Mouse (Mus musculus): Measurements from ENCODE around the gene Hnrnpl. TPM values are rescaled to one million over a fixed set of nuclear protein-coding genes. Genes with fewer than 3 reads are reported as not detected.

Hnrnpl gene
- polyA plus RNA-seq, 1 experiment from 2014 or later, result 154 TPM

DNA sequence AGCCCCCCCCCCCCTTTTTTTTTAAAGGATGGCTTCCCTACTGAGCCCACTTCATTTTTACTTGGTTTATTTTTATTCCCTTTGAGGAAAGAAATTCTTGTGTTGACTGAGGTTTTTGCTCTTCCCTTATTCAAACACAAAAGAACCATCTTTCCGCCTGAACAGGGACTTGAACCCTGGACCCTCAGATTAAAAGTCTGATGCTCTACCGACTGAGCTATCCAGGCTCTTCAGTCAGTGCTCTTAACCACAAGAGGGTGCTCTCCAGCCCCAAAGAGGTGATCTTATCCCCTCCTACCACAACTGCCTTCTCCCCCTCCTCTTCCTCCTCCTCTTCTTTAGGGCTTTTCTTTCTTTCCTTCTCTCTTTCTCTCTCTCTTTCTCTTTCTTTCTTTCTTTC, 14.5 kb upstream of the Hnrnpl start:
- peaks cover 4% of the 10 kb centered on the region; the same call in 1 of the 2 replicates for H3K4me1 ChIP-seq (ENCODE audit: insufficient read depth, low read depth, low read length)
- TF ChIP-seq CTCF (IDR thresholded peaks at IDR 0.05) (peak; percentile 55), EP300 (IDR thresholded peaks at IDR 0.05) (no peak)
- H3K9ac ChIP-seq (replicated peaks; ENCODE audit: low read depth), result no peak overlapping the region
- no peak overlapping the region for H3K4me3 ChIP-seq (ENCODE audit: low read depth, low read length)
- no peak overlapping the region for H3K4me2 ChIP-seq (replicated peaks; ENCODE audit: low read depth, low read length)
- DNase-seq (ENCODE audit: low spot score), result peak; percentile 56
- H3K27me3 ChIP-seq (replicated peaks; ENCODE audit: insufficient read depth, low read length), result no peaks in the 10 kb centered on the region
- no peak for ATAC-seq
- no peaks in the 10 kb centered on the region for H3K9me3 ChIP-seq (ENCODE audit: low read length)
- no peak overlapping the region for H3K27ac ChIP-seq (ENCODE audit: low read length)
- H3K36me3 ChIP-seq (ENCODE audit: insufficient read depth, low read length), result no peaks in the 10 kb centered on the region
- 32% methylated on average over 2 of the region's 2 CpGs for WGBS

DNA sequence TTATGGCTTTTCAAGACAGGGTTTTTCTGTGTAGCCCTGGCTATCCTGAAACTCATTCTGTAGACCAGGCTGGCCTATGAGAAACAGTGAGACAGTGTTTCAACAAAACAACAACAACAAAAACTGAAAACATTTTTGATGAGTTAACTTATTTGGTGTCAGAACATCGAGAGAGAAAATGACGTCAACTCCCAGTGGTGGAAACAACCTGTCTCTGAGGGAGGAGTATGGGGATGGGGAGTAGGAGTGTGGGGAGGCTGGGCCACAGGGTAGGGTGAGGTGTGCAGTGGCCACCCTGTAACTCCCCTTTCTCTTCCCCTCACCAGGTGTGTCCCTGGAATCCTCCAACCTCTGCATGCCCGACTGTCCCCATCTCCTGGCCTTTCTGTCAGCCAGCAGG, 13.8 kb upstream of the Hnrnpl start:
- TF ChIP-seq EP300 (IDR thresholded peaks at IDR 0.05) (no peak), CTCF (IDR thresholded peaks at IDR 0.05) (no peak)
- no peak for ATAC-seq
- H3K36me3 ChIP-seq (ENCODE audit: insufficient read depth, low read length), result no peaks in the 10 kb centered on the region
- 60% methylated on average over 3 of the region's 3 CpGs for WGBS
- H3K27ac ChIP-seq (ENCODE audit: low read length), result no peak overlapping the region
- no peak for DNase-seq (ENCODE audit: low spot score)
- no peak overlapping the region for H3K4me3 ChIP-seq (ENCODE audit: low read depth, low read length)
- H3K9me3 ChIP-seq (ENCODE audit: low read length), result no peaks in the 10 kb centered on the region
- peaks cover 4% of the 10 kb centered on the region; the same call in 1 of the 2 replicates for H3K4me1 ChIP-seq (ENCODE audit: insufficient read depth, low read depth, low read length)
- H3K9ac ChIP-seq (replicated peaks; ENCODE audit: low read depth), result no peak overlapping the region
- no peak overlapping the region for H3K4me2 ChIP-seq (replicated peaks; ENCODE audit: low read depth, low read length)
- H3K27me3 ChIP-seq (replicated peaks; ENCODE audit: insufficient read depth, low read length), result no peaks in the 10 kb centered on the region

DNA sequence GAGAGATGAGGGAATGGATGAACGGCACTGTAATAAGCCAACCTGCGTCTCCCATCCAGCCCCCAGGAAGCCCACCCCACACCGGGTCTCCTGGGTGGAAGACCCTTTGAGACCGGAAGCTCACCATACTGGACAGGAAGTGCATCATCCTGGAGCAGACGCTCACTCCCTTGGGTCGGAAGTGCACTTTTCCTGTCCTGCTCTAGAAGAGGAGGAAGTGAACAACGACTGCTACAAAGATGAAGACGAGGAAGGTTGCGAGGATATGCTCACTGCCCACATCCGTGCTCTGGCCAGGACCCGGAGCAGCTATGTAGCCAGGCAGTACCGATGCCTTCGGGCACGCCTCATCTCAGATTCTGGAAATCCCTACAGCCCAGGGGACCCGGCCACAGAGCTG, 12.5 kb upstream of the Hnrnpl start:
- Histone ChIP-seq H3K4me3 (ENCODE audit: low read depth, low read length) (peak overlapping the region; percentile 22), H3K4me2 (replicated peaks; ENCODE audit: low read depth, low read length) (peak overlapping the region; percentile 54), H3K27me3 (replicated peaks; ENCODE audit: insufficient read depth, low read length) (no peaks in the 10 kb centered on the region), H3K36me3 (ENCODE audit: insufficient read depth, low read length) (no peaks in the 10 kb centered on the region), H3K27ac (ENCODE audit: low read length) (peak overlapping the region; percentile 85), H3K9ac (replicated peaks; ENCODE audit: low read depth) (no peak overlapping the region), H3K4me1 (ENCODE audit: insufficient read depth, low read depth, low read length) (peaks cover 4% of the 10 kb centered on the region; the same call in 1 of the 2 replicates), H3K9me3 (ENCODE audit: low read length) (no peaks in the 10 kb centered on the region)
- 48% methylated on average over 15 of the region's 15 CpGs for WGBS
- no peak for TF ChIP-seq CTCF (IDR thresholded peaks at IDR 0.05)
- peak; percentile 78 for TF ChIP-seq EP300 (IDR thresholded peaks at IDR 0.05)
- DNase-seq (ENCODE audit: low spot score) (peak; percentile 63), ATAC-seq (peak; percentile 51)

DNA sequence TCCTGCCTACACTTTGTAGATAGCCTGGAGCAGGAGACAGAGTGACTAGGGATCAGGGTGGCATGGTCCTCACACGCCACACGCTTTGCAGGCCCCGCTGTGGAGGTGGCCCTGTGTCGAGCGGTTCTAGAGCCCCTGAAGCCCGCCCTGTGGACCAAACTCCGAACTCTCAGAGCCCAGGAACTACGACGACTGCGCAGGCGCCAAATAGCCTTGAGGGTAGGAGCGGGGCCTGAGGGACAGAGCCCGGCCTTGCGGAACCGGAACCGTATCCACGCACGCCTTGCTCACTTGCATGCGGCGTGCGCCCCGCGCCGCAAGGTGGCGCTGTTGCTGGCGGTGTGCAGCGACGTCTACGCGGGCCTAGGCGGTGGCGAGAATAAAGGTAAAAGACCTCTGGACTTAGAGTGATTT, 11.8 kb upstream of the Hnrnpl start:
- peak overlapping the region; percentile 54 for H3K4me2 ChIP-seq (replicated peaks; ENCODE audit: low read depth, low read length)
- H3K9ac ChIP-seq (replicated peaks; ENCODE audit: low read depth), result peak overlapping the region; percentile 44
- no peaks in the 10 kb centered on the region for H3K27me3 ChIP-seq (replicated peaks; ENCODE audit: insufficient read depth, low read length)
- H3K4me3 ChIP-seq (ENCODE audit: low read depth, low read length), result peak overlapping the region; percentile 22
- TF ChIP-seq CTCF (IDR thresholded peaks at IDR 0.05) (peak; percentile 100), EP300 (IDR thresholded peaks at IDR 0.05) (no peak)
- ATAC-seq (peak; percentile 88), DNase-seq (ENCODE audit: low spot score) (peak; percentile 93)
- no peaks in the 10 kb centered on the region for H3K36me3 ChIP-seq (ENCODE audit: insufficient read depth, low read length)
- H3K4me1 ChIP-seq (ENCODE audit: insufficient read depth, low read depth, low read length), result peaks cover 4% of the 10 kb centered on the region
- H3K9me3 ChIP-seq (ENCODE audit: low read length), result no peaks in the 10 kb centered on the region
- 13% methylated on average over 31 of the region's 32 CpGs for WGBS
- H3K27ac ChIP-seq (ENCODE audit: low read length), result peak overlapping the region; percentile 85

DNA sequence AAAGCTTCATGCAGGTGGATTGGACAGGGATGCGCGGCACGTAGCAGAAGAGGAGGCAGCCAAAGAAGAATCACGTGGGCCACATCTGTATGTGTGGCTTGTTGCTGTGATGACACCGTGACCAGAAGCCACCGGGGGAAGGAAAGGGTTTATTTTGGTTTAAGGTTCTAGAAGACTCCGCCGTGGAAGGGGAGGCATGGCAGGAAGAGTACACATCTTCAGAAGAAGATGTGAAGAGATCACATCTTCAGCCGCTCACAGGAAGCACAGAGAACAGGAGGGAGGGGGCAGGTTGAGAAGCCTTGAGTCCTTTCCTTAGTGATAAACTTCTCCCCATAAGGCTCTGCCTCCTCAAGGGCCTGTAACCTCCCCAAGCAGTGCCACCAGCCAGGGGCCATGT, 8.3 kb upstream of the Hnrnpl start:
- no peak for TF ChIP-seq EP300 (IDR thresholded peaks at IDR 0.05)
- TF ChIP-seq CTCF (IDR thresholded peaks at IDR 0.05), result no peak
- no peaks in the 10 kb centered on the region for H3K9me3 ChIP-seq (ENCODE audit: low read length)

DNA sequence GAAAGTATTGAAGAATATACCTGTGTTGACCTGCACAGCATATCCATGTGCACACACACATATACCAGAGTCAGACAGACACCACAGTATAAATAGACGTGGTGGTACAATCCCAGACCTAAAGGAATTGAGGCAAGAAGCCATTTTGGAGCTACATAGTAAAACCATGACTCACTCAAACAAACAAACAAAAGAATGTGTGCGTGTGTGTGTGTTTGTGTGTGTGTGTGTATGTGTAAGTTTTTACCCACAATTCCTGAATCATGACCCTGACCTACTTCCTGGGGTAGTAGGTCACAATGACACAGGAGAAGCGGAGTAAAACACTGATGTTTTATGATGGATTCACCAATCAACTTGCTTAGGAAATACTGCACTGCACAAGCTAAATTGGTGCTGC, 6.9 kb upstream of the Hnrnpl start:
- H3K36me3 ChIP-seq (ENCODE audit: insufficient read depth, low read length), result no peaks in the 10 kb centered on the region
- H3K27ac ChIP-seq (ENCODE audit: low read length), result peak overlapping the region; percentile 94
- H3K9me3 ChIP-seq (ENCODE audit: low read length), result no peaks in the 10 kb centered on the region
- DNase-seq (ENCODE audit: low spot score) (peak; percentile 85), ATAC-seq (no peak)
- no peak overlapping the region for H3K4me3 ChIP-seq (ENCODE audit: low read depth, low read length)
- peaks cover 30% of the 10 kb centered on the region for H3K4me1 ChIP-seq (ENCODE audit: insufficient read depth, low read depth, low read length)
- H3K4me2 ChIP-seq (replicated peaks; ENCODE audit: low read depth, low read length), result no peak overlapping the region
- WGBS, result 35% methylated on average over 3 of the region's 3 CpGs
- TF ChIP-seq CTCF (IDR thresholded peaks at IDR 0.05), result no peak
- peak; percentile 74 for TF ChIP-seq EP300 (IDR thresholded peaks at IDR 0.05)
- H3K27me3 ChIP-seq (replicated peaks; ENCODE audit: insufficient read depth, low read length), result no peaks in the 10 kb centered on the region
- 0 out of 2 replicates have a peak overlapping the region, but pooled peaks have one; percentile 17 for H3K9ac ChIP-seq (replicated peaks; ENCODE audit: low read depth)

More for the DNA sequence above, 8.3 kb upstream of the Hnrnpl start:
- Histone ChIP-seq H3K4me3 (ENCODE audit: low read depth, low read length) (no peak overlapping the region), H3K27me3 (replicated peaks; ENCODE audit: insufficient read depth, low read length) (no peaks in the 10 kb centered on the region), H3K4me2 (replicated peaks; ENCODE audit: low read depth, low read length) (no peak overlapping the region), H3K27ac (ENCODE audit: low read length) (no peak overlapping the region), H3K9ac (replicated peaks; ENCODE audit: low read depth) (no peak overlapping the region), H3K4me1 (ENCODE audit: insufficient read depth, low read depth, low read length) (peaks cover 30% of the 10 kb centered on the region), H3K36me3 (ENCODE audit: insufficient read depth, low read length) (no peaks in the 10 kb centered on the region)
- 88% methylated on average over 9 of the region's 9 CpGs for WGBS
- no peak for ATAC-seq
- no peak for DNase-seq (ENCODE audit: low spot score)

Measured in lung, postnatal 0 days (tissue).